Mouse (Mus musculus) embryonic fibroblast, embryonic 13.5 days (primary cell): Measurements from ENCODE around the gene Magi3.

Experiments
- CTCF ChIP-seq: IDR thresholded peaks from 2 replicates; pipeline ENCODE4 v1.5.1; 2011; ENCODE audit warnings: mild to moderate bottlenecking, control low read depth, low read length, moderate library complexity, borderline replicate concordance; ENCODE audit not compliant: insufficient read depth
- POLR2A ChIP-seq: IDR thresholded peaks from 2 replicates; pipeline ENCODE4 v1.6.1; 2011; ENCODE audit warnings: low read depth, mild to moderate bottlenecking, control low read depth, low read length, moderate library complexity

DNA sequence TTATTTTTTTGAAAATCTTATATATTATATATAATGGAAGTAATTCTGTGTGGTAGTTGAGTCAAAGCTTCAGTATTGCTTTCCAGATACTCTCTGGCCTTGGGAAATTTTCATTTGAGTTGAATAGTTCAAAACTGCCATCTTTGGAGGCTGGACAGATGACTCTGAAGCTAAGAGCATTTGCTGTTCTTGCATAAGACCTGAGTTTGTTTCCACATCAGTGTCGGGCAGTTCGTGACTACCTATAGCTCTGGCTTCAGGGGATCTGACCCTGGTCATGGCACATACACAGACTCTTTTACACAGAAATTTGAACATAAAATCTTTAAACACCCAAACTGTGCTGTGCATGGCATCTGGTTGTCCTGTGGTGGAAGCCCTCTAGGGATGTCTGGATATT is 235.0 kb downstream of the Magi3 start:
- TF ChIP-seq POLR2A (no peak), CTCF (no peak)
